Mouse (Mus musculus) G1E (cell line): ENCODE measurements around the gene Cisd1.

Experiments used
- CTCF ChIP-seq: IDR thresholded peaks from 2 replicates; pipeline ENCODE4 v1.5.1; 2012; ENCODE audit warnings: low read depth, low read length, inconsistent platforms, mixed read lengths
- GATA1 ChIP-seq: IDR thresholded peaks from 2 replicates; pipeline ENCODE4 v1.6.1; 2012; ENCODE audit warnings: borderline replicate concordance, low read length, inconsistent platforms, mixed read lengths

DNA sequence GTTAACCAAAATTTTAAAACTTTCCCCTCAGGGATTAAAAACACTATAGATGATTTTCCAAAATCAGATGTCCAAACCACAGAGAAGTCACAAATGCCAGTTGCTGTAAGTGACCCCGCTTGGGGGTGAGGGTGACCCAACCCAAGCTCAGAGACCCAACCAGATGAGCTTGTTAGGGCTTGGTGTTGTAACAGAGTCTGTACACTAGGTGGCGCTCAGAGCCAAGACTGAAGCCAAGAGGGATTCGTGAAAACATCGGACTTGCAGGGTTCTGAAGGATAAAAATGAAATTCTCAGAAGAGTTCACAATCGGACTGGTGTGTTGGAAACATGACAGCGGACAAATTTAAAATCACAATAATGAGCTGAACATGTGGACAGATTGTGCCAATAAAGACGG lies 18.0 kb downstream of the Cisd1 start:
- no peak for TF ChIP-seq GATA1
- peak; percentile 78 for TF ChIP-seq CTCF
